Mouse (Mus musculus): Measurements from ENCODE around the gene Prss1. TPM values are rescaled to one million over a fixed set of nuclear protein-coding genes. Genes with fewer than 3 reads are reported as not detected.
"Not testable (repeated sequence)": the region's sequence is repeated elsewhere in the genome, so short reads cannot be mapped to it uniquely, and the experiment has no call there.

Prss1 gene
- 2.0 TPM in 1 of 2 replicates, not detected in the other for polyA plus RNA-seq (2015; fragmentation: Nextera tagmentation; extraction: Ambion mirVana)

- ATAC-seq (ENCODE audit: borderline replicate concordance, extremely low read depth, low FRiP score, low TSS enrichment); H3K27ac ChIP-seq; H3K9ac ChIP-seq; H3K4me2 ChIP-seq; H3K27me3 ChIP-seq; H3K9me3 ChIP-seq; H3K4me1 ChIP-seq; H3K4me3 ChIP-seq; H3K36me3 ChIP-seq: not testable (repeated sequence)
These were observed at the start of gene Prss1 for GRCm38 (mm10) chr6:41458632-41459031. Gene Prss1 (plus strand): TSS chr6:41458932.

- not testable (repeated sequence) for H3K27ac ChIP-seq; H3K36me3 ChIP-seq; ATAC-seq (ENCODE audit: borderline replicate concordance, extremely low read depth, low FRiP score, low TSS enrichment); H3K27me3 ChIP-seq; H3K9me3 ChIP-seq; H3K4me2 ChIP-seq; H3K9ac ChIP-seq; H3K4me1 ChIP-seq; H3K4me3 ChIP-seq
- 85% methylated on average over 2 of the region's 2 CpGs for WGBS
These were observed 16.5 kb upstream of the Prss1 start for GRCm38 (mm10) chr6:41442261-41442660.

GRCm38 (mm10) chr6:41446045-41446444 lies 12.7 kb upstream of the Prss1 start, which contains the start of gene Gm10334:
Gene Gm10334 (minus strand): TSS chr6:41446145.
- not testable (repeated sequence) for H3K36me3 ChIP-seq; H3K27me3 ChIP-seq; H3K9ac ChIP-seq; H3K4me2 ChIP-seq; ATAC-seq (ENCODE audit: borderline replicate concordance, extremely low read depth, low FRiP score, low TSS enrichment); H3K9me3 ChIP-seq; H3K27ac ChIP-seq; H3K4me1 ChIP-seq; H3K4me3 ChIP-seq

- H3K27ac ChIP-seq, result no peak overlapping the region
- H3K4me2 ChIP-seq, result no peak overlapping the region
- no peak overlapping the region for H3K9ac ChIP-seq
- H3K36me3 ChIP-seq, result no peaks in the 10 kb centered on the region
- H3K9me3 ChIP-seq, result no peaks in the 10 kb centered on the region
- 80% methylated on average over 3 of the region's 3 CpGs for WGBS
- H3K4me3 ChIP-seq, result no peak overlapping the region
- no peak for ATAC-seq (ENCODE audit: borderline replicate concordance, extremely low read depth, low FRiP score, low TSS enrichment)
- H3K27me3 ChIP-seq, result no peaks in the 10 kb centered on the region
- H3K4me1 ChIP-seq, result no peaks in the 10 kb centered on the region
These were observed 40.6 kb downstream of the Prss1 start for GRCm38 (mm10) chr6:41499374-41499773.

- H3K27me3 ChIP-seq, result no peaks in the 10 kb centered on the region
- no peaks in the 10 kb centered on the region for H3K9me3 ChIP-seq
- H3K4me3 ChIP-seq, result no peak overlapping the region
- WGBS, result 78% methylated on average over 2 of the region's 2 CpGs
- H3K4me2 ChIP-seq, result no peak overlapping the region
- no peaks in the 10 kb centered on the region for H3K4me1 ChIP-seq
- H3K9ac ChIP-seq, result no peak overlapping the region
- ATAC-seq (ENCODE audit: borderline replicate concordance, extremely low read depth, low FRiP score, low TSS enrichment), result no peak
- no peak overlapping the region for H3K27ac ChIP-seq
- H3K36me3 ChIP-seq, result no peaks in the 10 kb centered on the region
These were observed 46.2 kb downstream of the Prss1 start for GRCm38 (mm10) chr6:41504915-41505314.

GRCm38 (mm10) chr6:41505323-41505722 lies 46.6 kb downstream of the Prss1 start:
- Histone ChIP-seq H3K27me3 (no peaks in the 10 kb centered on the region), H3K9ac (no peak overlapping the region), H3K4me3 (no peak overlapping the region), H3K36me3 (no peaks in the 10 kb centered on the region), H3K4me2 (no peak overlapping the region), H3K9me3 (no peaks in the 10 kb centered on the region), H3K4me1 (no peaks in the 10 kb centered on the region), H3K27ac (no peak overlapping the region)
- 59% methylated on average over 6 of the region's 6 CpGs for WGBS
- no peak for ATAC-seq (ENCODE audit: borderline replicate concordance, extremely low read depth, low FRiP score, low TSS enrichment)

Other genes with a start within 250 kb of the Prss1 start
- 0.23 TPM in 1 of 2 replicates, not detected in the other for gene Try4, start 156.7 kb upstream of the Prss1 start, polyA plus RNA-seq (2015; fragmentation: Nextera tagmentation; extraction: Ambion mirVana)
- gene Try5, start 142.1 kb upstream of the Prss1 start, polyA plus RNA-seq (2015; fragmentation: Nextera tagmentation; extraction: Ambion mirVana), result 0.33 TPM in 1 of 2 replicates, not detected in the other
- 1.2 TPM in 1 of 2 replicates, not detected in the other for gene Try10, start 104.8 kb upstream of the Prss1 start, polyA plus RNA-seq (2015; fragmentation: Nextera tagmentation; extraction: Ambion mirVana)
- 0.76 TPM in 1 of 2 replicates, not detected in the other for gene Prss3, start 81.3 kb upstream of the Prss1 start, polyA plus RNA-seq (2015; fragmentation: Nextera tagmentation; extraction: Ambion mirVana)
- 0.50 TPM in 1 of 2 replicates, not detected in the other for gene Gm5771, start 66.6 kb upstream of the Prss1 start, polyA plus RNA-seq (2015; fragmentation: Nextera tagmentation; extraction: Ambion mirVana)
- gene Gm10334, start 12.8 kb upstream of the Prss1 start, polyA plus RNA-seq (2015; fragmentation: Nextera tagmentation; extraction: Ambion mirVana), result 0.29 TPM in 1 of 2 replicates, not detected in the other
- 0.54 TPM in 1 of 2 replicates, not detected in the other for gene Prss2, start 62.9 kb downstream of the Prss1 start, polyA plus RNA-seq (2015; fragmentation: Nextera tagmentation; extraction: Ambion mirVana)
- 10.4 and 14.5 TPM in 2 replicates for gene Ephb6, start 146.6 kb downstream of the Prss1 start, polyA plus RNA-seq (2015; fragmentation: Nextera tagmentation; extraction: Ambion mirVana)
- 1.8 and 2.3 TPM in 2 replicates for gene Trpv6, start 177.5 kb downstream of the Prss1 start, polyA plus RNA-seq (2015; fragmentation: Nextera tagmentation; extraction: Ambion mirVana)
- gene Trpv5, start 221.8 kb downstream of the Prss1 start, polyA plus RNA-seq (2015; fragmentation: Nextera tagmentation; extraction: Ambion mirVana), result not detected in 2 replicates
- not detected in 2 replicates for gene Llcfc1, start 225.5 kb downstream of the Prss1 start, polyA plus RNA-seq (2015; fragmentation: Nextera tagmentation; extraction: Ambion mirVana)
- gene Kel, start 245.4 kb downstream of the Prss1 start, polyA plus RNA-seq (2015; fragmentation: Nextera tagmentation; extraction: Ambion mirVana), result 2.7 and 3.3 TPM in 2 replicates